Mouse (Mus musculus) limb, embryonic 10.5 days (tissue): Measurements from ENCODE around the gene Prkcq. TPM values are rescaled to one million over a fixed set of nuclear protein-coding genes. Genes with fewer than 3 reads are reported as not detected.

Source experiments
- DNase-seq: peaks from one replicate; pipeline ENCODE4 v3.0.0-alpha.2; 2017; ENCODE audit warnings: low spot score
- H3K27ac ChIP-seq: fragments of 300-500 bp; sonication (generic); 2 replicates; pipeline ENCODE4 v1.5.1; 2016; ENCODE audit warnings: mild to moderate bottlenecking
- H3K27me3 ChIP-seq: fragments of 300-500 bp; sonication (generic); 2 replicates; pipeline ENCODE4 v1.6.1; 2016; ENCODE audit warnings: low read depth, mild to moderate bottlenecking; ENCODE audit not compliant: poor library complexity, severe bottlenecking
- H3K36me3 ChIP-seq: fragments of 300-500 bp; sonication (generic); 2 replicates; pipeline ENCODE4 v1.6.1; 2016; ENCODE audit warnings: mild to moderate bottlenecking, moderate library complexity
- H3K4me1 ChIP-seq: fragments of 300-500 bp; sonication (generic); 2 replicates; pipeline ENCODE4 v1.6.1; 2016
- H3K4me3 ChIP-seq: fragments of 300-500 bp; sonication (generic); 2 replicates; pipeline ENCODE4 v1.5.1; 2016; ENCODE audit warnings: mild to moderate bottlenecking, moderate library complexity
- H3K9me3 ChIP-seq: fragments of 300-500 bp; sonication (generic); replicated peaks from 2 replicates; pipeline ENCODE4 v1.6.1; 2016; ENCODE audit warnings: mild to moderate bottlenecking
- WGBS: fragments of 180-500 bp; shearing (Covaris S2); methylation state at CpG from one replicate; pipeline ENCODE4 v1.1.7; 2016; 5-methylcytosine and 5-hydroxymethylcytosine counted together
- polyA plus RNA-seq: library from polyadenylated mRNA; unstranded; fragments of >200 nt; fragmentation: Nextera tagmentation; extraction: Ambion mirVana; gene quantifications from 2 replicates; pipeline ENCODE4 v1.2.1, GENCODE M21; 2016

Prkcq gene
- polyA plus RNA-seq, 1 experiment from 2014 or later: 0.90 TPM

DNA sequence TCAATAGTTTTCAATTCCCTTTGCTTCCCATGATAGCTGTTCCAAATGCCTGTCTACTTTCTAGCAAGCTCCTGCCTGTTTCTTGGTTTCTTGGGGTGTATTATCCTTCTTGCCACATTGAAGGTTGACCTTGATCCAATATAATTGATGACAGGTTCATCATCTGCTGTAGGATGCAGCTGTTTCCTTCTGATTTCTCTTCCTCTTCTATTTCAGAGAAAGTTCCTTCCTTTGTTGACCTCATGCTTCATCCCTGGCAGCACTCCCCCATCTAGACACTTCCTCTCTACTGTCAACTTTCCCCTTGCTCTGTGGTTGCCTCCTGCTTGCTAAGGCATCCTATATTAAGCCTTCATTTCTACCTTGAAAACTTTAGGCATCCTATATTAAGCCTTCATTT is 67.6 kb downstream of the Prkcq start:
- H3K27me3 ChIP-seq: no peaks in the 10 kb centered on the region
- no peak overlapping the region for H3K27ac ChIP-seq
- no peaks in the 10 kb centered on the region for H3K4me1 ChIP-seq
- no peaks in the 10 kb centered on the region for H3K36me3 ChIP-seq
- no peak for DNase-seq
- H3K4me3 ChIP-seq: no peak overlapping the region
- no peaks in the 10 kb centered on the region for H3K9me3 ChIP-seq

DNA sequence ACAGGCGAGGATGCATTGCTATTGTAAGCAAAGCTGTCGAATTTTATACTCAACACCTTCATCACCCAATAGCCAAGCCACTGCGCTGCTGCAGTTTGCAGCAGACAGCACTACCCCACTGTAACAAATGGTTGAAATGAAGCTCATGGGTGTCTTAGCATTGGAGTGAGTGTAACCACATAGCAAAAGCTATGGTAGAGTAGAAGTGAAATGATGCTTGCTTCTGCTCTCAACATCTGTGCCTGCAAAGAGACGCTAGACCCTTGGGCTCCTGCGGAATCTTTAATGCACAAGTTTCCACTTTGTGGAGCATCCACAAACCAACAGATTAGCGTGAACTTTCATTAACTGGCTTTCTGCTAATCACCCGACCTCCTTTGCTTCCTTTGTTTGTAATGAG is 74.0 kb downstream of the Prkcq start:
- Histone ChIP-seq H3K36me3 (no peaks in the 10 kb centered on the region), H3K4me3 (no peak overlapping the region), H3K9me3 (no peaks in the 10 kb centered on the region), H3K27ac (no peak overlapping the region), H3K4me1 (no peaks in the 10 kb centered on the region), H3K27me3 (no peaks in the 10 kb centered on the region)
- 88% methylated on average over 7 of the region's 7 CpGs for WGBS
- DNase-seq: no peak

DNA sequence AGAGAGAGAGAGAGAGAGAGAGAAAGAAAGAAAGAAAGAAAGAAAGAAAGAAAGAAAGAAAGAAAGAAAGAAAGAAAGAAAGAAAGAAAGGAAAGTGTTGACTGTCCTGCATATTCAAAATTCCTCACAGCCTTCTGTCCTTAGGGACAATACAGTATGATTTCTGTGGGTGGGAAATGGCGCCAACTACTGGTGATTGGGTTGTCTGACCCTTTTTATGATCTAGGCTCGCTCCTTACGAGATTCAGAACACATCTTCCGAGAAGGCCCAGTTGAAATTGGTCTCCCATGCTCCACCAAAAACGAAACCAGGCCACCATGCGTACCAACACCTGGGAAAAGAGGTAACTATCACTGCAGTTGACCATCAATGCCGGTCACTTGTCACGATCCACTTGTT is 82.0 kb downstream of the Prkcq start:
- no peaks in the 10 kb centered on the region for H3K36me3 ChIP-seq
- no peak overlapping the region for H3K4me3 ChIP-seq
- no peak overlapping the region for H3K27ac ChIP-seq
- no peaks in the 10 kb centered on the region for H3K4me1 ChIP-seq
- 61% methylated on average over 8 of the region's 8 CpGs for WGBS
- no peaks in the 10 kb centered on the region for H3K27me3 ChIP-seq
- no peaks in the 10 kb centered on the region for H3K9me3 ChIP-seq
- DNase-seq: no peak

DNA sequence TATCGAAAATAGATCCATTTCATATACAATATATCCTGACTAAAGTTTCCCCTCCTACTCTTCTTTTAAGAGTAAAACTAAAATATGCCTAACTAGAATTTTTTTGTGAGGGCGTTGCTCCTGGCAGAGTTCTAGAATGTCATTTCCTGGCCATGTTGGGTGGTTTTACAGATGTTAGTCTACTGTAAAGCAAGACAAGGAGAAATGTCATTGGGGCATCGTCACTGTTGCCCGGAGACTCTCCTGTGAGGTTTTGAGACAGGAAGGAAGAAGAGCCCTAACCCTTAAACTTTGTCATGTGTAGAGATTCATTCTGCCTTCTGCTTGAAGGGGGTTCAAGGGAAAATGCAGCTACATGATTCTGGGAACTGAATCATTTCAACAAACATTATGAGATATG is 82.5 kb downstream of the Prkcq start:
- no peak overlapping the region for H3K4me3 ChIP-seq
- no peaks in the 10 kb centered on the region for H3K9me3 ChIP-seq
- H3K27ac ChIP-seq: no peak overlapping the region
- WGBS: 91% methylated on average over 4 of the region's 4 CpGs
- no peaks in the 10 kb centered on the region for H3K27me3 ChIP-seq
- no peak for DNase-seq
- no peaks in the 10 kb centered on the region for H3K36me3 ChIP-seq
- no peaks in the 10 kb centered on the region for H3K4me1 ChIP-seq

DNA sequence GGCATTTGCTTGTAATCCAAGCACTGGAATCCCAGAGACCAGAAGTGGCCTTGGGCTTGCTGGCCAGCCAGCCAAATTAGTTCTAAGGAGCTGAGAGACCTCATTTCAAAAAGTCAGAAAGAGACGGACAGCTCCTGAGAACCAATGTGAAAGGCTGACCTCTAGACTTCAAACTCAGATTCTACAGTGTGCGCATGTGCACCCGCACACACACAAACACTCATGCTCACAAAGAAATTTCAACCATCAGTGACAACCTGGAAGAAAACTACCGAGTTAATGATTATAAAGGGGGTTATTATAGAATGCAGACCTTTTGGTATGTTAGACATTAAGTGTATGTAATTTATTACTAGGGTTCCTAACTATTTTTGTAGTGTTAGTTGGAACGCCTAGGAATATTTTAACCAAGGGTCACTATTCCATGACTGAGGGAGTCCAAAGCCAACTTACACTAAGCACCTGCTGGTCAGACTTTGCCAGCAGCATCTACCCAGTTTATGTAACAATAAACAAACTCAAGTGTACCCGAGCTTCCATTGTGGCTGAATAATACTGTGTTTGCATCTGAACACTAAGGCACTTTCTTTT is 85.4 kb downstream of the Prkcq start:
- Histone ChIP-seq H3K36me3 (no peaks in the 10 kb centered on the region), H3K4me1 (no peaks in the 10 kb centered on the region), H3K27me3 (no peaks in the 10 kb centered on the region), H3K4me3 (no peak overlapping the region), H3K27ac (no peak overlapping the region), H3K9me3 (no peaks in the 10 kb centered on the region)
- 90% methylated on average over 6 of the region's 6 CpGs for WGBS
- DNase-seq: no peak

DNA sequence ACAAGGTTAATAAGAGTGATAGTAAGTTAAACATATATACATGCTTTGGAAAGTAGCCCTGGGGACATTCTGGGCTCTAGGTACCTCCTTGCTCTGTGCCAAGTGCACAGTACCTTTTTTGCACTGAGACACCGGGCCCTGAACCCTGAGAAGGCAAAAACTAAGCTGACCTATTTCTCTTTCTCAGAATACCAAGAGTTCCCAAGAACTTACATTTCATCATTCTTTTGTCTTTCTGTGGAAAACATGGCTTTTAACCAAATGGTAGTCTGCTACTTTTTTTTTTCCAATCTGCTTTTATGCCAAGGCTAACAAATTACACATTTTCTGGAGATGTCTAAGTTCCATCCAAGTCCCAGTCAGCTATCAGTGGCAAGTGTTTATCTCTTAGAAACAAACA is 86.3 kb downstream of the Prkcq start:
- no peaks in the 10 kb centered on the region for H3K36me3 ChIP-seq
- H3K27me3 ChIP-seq: no peaks in the 10 kb centered on the region
- no peak overlapping the region for H3K4me3 ChIP-seq
- no peak for DNase-seq
- H3K27ac ChIP-seq: no peak overlapping the region
- no peaks in the 10 kb centered on the region for H3K4me1 ChIP-seq
- no peaks in the 10 kb centered on the region for H3K9me3 ChIP-seq
- 89% methylated on average over 1 of the region's 1 CpGs for WGBS

DNA sequence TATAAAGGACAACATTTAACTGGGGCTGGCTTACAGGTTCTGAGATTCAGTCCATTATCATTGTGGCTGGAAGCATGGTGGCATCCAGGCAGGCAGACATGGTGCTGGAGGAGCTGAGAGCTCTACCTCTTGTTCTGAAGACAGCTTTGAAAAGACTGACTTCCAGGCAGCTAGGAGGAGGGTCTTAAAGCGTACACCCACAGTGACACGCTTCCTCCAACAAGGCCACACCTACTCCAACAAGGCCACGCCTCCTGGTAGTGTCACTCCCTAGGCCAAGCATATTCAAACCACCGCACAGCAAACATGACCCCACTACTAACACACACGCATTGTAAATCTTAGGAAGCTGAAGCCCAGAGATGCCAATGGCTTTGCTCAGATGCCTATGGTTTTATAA is 87.5 kb downstream of the Prkcq start:
- no peak for DNase-seq
- Histone ChIP-seq H3K9me3 (no peaks in the 10 kb centered on the region), H3K4me3 (no peak overlapping the region), H3K4me1 (no peaks in the 10 kb centered on the region), H3K36me3 (no peaks in the 10 kb centered on the region), H3K27me3 (no peaks in the 10 kb centered on the region), H3K27ac (no peak overlapping the region)
- WGBS: 84% methylated on average over 5 of the region's 5 CpGs

DNA sequence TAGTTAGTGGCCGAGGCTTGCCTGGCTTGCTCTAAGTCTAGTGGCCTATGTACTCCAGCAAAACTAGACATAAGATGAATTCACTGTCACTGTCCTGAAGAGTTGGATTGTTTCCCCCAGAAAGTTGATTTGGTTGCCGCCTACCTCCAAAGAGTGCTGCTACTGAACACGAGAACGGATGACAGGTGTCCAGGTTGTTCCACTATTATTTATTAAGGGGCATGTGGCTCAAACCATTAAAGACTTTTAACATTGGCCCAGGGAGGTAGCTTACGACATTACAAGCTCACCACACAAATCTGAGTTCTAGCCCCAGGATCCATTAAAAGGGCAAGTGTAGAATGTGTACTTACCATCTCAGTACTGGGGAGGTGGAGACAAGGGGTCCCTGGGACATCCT is 92.9 kb downstream of the Prkcq start:
- no peaks in the 10 kb centered on the region for H3K4me1 ChIP-seq
- H3K27me3 ChIP-seq: no peaks in the 10 kb centered on the region
- no peak overlapping the region for H3K27ac ChIP-seq
- no peaks in the 10 kb centered on the region for H3K36me3 ChIP-seq
- DNase-seq: no peak
- 90% methylated on average over 5 of the region's 5 CpGs for WGBS
- H3K9me3 ChIP-seq: no peaks in the 10 kb centered on the region
- no peak overlapping the region for H3K4me3 ChIP-seq

DNA sequence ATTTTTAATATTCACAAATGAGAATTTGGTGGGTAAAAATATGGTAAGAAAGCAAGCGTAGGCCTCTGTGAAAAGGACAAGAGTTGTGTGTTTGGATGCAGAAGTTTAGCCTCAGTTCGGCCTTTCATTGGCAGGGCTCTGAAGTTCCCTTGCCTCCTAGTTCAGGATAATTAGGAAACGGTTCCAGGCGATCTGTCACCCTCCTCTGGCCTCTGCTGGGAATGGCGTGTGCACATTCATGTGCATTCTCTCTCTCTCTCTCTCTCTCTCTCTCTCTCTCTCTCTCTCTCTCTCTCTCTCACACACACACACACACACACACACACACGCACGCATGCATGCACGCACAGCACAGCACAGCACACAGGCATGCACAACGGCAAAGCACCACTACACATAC is 93.5 kb downstream of the Prkcq start:
- Histone ChIP-seq H3K27ac (no peak overlapping the region), H3K27me3 (no peaks in the 10 kb centered on the region), H3K4me3 (no peak overlapping the region), H3K36me3 (no peaks in the 10 kb centered on the region), H3K4me1 (no peaks in the 10 kb centered on the region), H3K9me3 (no peaks in the 10 kb centered on the region)
- DNase-seq: no peak
- WGBS: 76% methylated on average over 9 of the region's 9 CpGs

DNA sequence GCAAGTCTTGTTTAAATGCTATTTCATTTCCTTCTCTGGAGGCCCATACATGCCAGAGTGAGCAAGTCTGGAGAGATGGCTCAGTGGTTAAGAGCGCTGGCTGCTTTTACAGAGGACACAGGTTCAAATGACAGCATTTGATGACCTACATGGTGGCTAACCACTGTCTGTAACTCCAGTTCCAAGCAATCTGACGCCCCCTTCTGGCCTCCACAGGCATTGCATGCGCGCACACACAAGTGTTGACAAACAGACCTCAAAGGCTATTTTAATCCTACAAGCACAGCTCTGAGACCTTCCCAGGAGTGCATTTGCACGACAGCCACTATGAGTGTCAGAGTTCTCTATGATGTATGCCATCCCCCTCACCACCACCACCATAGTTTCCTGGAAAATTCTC is 94.4 kb downstream of the Prkcq start:
- Histone ChIP-seq H3K36me3 (no peaks in the 10 kb centered on the region), H3K9me3 (no peaks in the 10 kb centered on the region), H3K4me3 (no peak overlapping the region), H3K27me3 (no peaks in the 10 kb centered on the region), H3K27ac (no peak overlapping the region), H3K4me1 (no peaks in the 10 kb centered on the region)
- no peak for DNase-seq
- WGBS: 72% methylated on average over 5 of the region's 5 CpGs

DNA sequence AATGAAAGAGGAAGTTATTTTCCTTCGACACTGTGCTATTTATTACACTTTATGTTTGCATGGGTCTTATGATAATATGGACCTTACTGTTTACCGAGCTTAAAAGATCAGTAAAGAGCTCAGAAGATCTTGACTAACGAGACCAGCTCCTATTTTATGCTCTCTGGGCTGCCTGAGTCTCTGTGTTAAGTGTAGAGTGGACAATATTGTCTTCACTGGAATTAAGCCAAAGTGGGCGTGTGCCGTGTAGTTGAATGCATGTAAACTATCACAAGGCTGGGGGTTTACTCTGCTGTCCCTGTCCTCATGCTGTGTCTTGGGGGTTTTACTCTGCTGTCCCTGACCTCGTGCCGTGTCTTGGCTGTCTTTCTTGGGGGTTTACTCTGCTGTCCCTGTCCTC is 107.1 kb downstream of the Prkcq start:
- Histone ChIP-seq H3K4me1 (no peaks in the 10 kb centered on the region), H3K27me3 (no peaks in the 10 kb centered on the region), H3K36me3 (no peaks in the 10 kb centered on the region), H3K9me3 (no peaks in the 10 kb centered on the region), H3K27ac (no peak overlapping the region), H3K4me3 (no peak overlapping the region)
- WGBS: 87% methylated on average over 7 of the region's 7 CpGs
- DNase-seq: no peak

DNA sequence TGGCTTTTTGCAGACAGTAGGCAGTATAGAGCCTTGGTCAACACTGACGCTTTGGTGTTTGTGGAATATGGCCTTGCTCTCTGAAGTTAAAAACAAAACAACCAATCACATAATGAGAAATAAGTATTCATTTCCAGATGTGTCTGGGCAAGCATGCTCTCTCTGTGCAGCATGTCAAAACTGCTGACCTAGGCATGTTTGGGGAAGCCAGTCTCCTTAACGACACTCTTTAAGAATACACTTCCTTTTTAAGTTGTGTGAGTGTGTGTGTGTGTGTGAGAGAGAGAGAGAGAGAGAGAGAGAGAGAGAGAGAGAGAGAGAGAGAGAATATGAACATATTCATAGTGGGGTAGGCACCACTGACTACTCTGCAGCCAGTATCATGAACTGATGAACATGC is 108.3 kb downstream of the Prkcq start:
- Histone ChIP-seq H3K4me1 (no peaks in the 10 kb centered on the region), H3K27me3 (no peaks in the 10 kb centered on the region), H3K9me3 (no peaks in the 10 kb centered on the region), H3K27ac (no peak overlapping the region), H3K4me3 (no peak overlapping the region), H3K36me3 (no peaks in the 10 kb centered on the region)
- 85% methylated on average over 2 of the region's 2 CpGs for WGBS
- DNase-seq: no peak

DNA sequence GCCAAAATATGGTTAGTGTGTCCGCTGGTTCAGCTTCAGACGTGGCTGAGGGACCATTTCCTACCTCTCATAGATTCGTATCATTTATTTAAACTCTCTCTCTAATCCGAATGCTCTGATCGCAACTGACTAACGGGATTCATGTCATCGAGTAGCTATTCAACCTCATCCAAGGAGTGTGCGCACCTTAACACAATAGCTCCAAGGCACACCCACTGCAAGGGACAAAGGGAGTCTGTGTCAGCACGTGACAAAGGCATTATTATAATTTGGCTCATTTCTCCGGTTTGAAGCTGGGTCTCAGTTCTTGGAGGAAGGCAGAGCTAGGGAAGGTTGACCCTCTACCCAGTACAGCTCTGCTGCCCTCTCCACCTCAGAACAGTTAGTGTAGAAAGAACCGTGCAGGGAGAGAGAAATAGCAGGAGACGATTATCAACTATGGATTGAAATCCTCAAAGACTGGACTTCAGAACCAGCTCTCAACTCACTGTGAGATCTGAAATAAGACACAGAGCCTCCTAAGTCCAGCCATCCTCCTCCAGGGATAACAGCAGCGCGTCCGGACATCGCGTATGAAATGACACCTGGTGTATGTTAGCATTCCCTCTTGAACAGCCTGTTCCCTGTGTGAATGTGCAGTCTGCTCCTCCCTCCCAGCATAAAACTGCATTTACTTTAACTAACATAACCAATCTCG is 116.1 kb downstream of the Prkcq start:
- Histone ChIP-seq H3K36me3 (no peaks in the 10 kb centered on the region), H3K4me3 (no peak overlapping the region), H3K4me1 (no peaks in the 10 kb centered on the region), H3K27me3 (no peaks in the 10 kb centered on the region), H3K9me3 (no peaks in the 10 kb centered on the region), H3K27ac (no peak overlapping the region)
- no peak for DNase-seq
- 85% methylated on average over 18 of the region's 18 CpGs for WGBS

DNA sequence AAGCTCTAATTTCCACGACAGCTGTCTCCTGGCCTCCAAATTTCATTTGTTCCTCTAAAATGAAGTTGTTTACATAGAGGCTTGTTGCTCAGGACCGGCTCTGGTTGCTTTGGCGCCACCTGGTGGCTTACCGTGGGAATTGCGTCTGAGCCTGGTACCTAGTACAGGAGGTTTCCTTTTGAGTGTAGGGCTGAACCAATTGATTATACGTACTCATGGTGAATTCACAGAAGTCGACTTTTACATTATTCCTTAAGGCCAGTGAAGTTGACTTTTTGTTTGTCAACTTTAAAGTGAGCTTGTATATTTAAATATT is 116.6 kb downstream of the Prkcq start:
- no peaks in the 10 kb centered on the region for H3K9me3 ChIP-seq
- no peaks in the 10 kb centered on the region for H3K27me3 ChIP-seq
- WGBS: 14% methylated on average over 7 of the region's 7 CpGs
- no peaks in the 10 kb centered on the region for H3K36me3 ChIP-seq
- H3K27ac ChIP-seq: no peak overlapping the region
- H3K4me1 ChIP-seq: no peaks in the 10 kb centered on the region
- H3K4me3 ChIP-seq: no peak overlapping the region
- DNase-seq: peak; percentile 91
